ENCODE assay signal across 25 mouse cellular contexts in genomic region chr4:142342482-142343206, GRCm38 (mm10).
A peak's percentile ranks its signal among the peaks of the same experiment; 100 is the strongest.
DNase-seq lines count a peak whose midpoint lies in the region; ATAC-seq lines count a peak whose summit lies in the region.
"Had no signal": no experiment of that assay in that cellular context is flagged by ENCODE, and none has a peak within 500 bp of the region (broad histone marks: within the 10 kb centered on the region; RNA-seq: fewer than 3 reads in every experiment).

No protein-coding gene starts in this region.

- H3K9me3 ChIP-seq in hindbrain, embryonic 12.5 days (replicated peaks): no peaks in the 10 kb centered on the region
- no peaks in the 10 kb centered on the region for H3K9me3 ChIP-seq in hindbrain, embryonic 10.5 days
- no peaks in the 10 kb centered on the region for H3K9me3 ChIP-seq in neural tube, embryonic 13.5 days
- no peaks in the 10 kb centered on the region for H3K9me3 ChIP-seq in midbrain, embryonic 15.5 days
- no peaks in the 10 kb centered on the region for H3K9me3 ChIP-seq in neural tube, embryonic 15.5 days (replicated peaks)
- H3K9me3 ChIP-seq: embryonic facial prominence, embryonic 15.5 days; limb, embryonic 13.5 days; liver, embryonic 12.5 days; midbrain, embryonic 12.5 days; stomach, embryonic 15.5 days had no signal

- 61% methylated on average over 19 of the region's 19 CpGs for WGBS in hindbrain, embryonic 12.5 days
- 74% methylated on average over 19 of the region's 19 CpGs for WGBS in hindbrain, embryonic 10.5 days
- 52% methylated on average over 19 of the region's 19 CpGs for WGBS in neural tube, embryonic 13.5 days
- WGBS in midbrain, embryonic 15.5 days: 46% methylated on average over 19 of the region's 19 CpGs
- WGBS in neural tube, embryonic 15.5 days: 45% methylated on average over 19 of the region's 19 CpGs

- no peak overlapping the region; the same call in 1 of the 2 replicates for H3K27ac ChIP-seq in hindbrain, embryonic 12.5 days
- H3K27ac ChIP-seq in hindbrain, embryonic 10.5 days: no peak overlapping the region
- H3K27ac ChIP-seq in neural tube, embryonic 13.5 days (replicated peaks): no peak overlapping the region
- H3K27ac ChIP-seq in midbrain, embryonic 15.5 days: 0 out of 2 replicates have a peak overlapping the region, but pooled peaks have one; percentile 27
- H3K27ac ChIP-seq in neural tube, embryonic 15.5 days (replicated peaks): 0 out of 2 replicates have a peak overlapping the region, but pooled peaks have one; percentile 15
- H3K27ac ChIP-seq: embryonic facial prominence, embryonic 15.5 days; limb, embryonic 13.5 days; liver, embryonic 12.5 days; midbrain, embryonic 12.5 days; stomach, embryonic 15.5 days had no signal

- DNase-seq in hindbrain, embryonic 10.5 days (ENCODE audit: low spot score): no peak
- DNase-seq in neural tube, embryonic 10.5 days (ENCODE audit: extremely low spot score, low spot score): no peak
- DNase-seq: adrenal gland, adult 8-10 months; cerebellum, adult 2 months; cerebellum, postnatal 36 days; heart, postnatal 4 days; kidney, adult 9 months; kidney, postnatal 14 days; layer of hippocampus, postnatal 36 days; lung, adult 18-20 months; lung, postnatal 10 days; thymus, adult 2 months; thymus, postnatal 4 days had no signal

- no peak overlapping the region for H3K9ac ChIP-seq in hindbrain, embryonic 12.5 days
- no peak overlapping the region for H3K9ac ChIP-seq in neural tube, embryonic 13.5 days
- H3K9ac ChIP-seq in midbrain, embryonic 15.5 days: no peak overlapping the region
- H3K9ac ChIP-seq in neural tube, embryonic 15.5 days (replicated peaks): no peak overlapping the region
- H3K9ac ChIP-seq: embryonic facial prominence, embryonic 15.5 days; limb, embryonic 13.5 days; liver, embryonic 12.5 days; midbrain, embryonic 12.5 days; stomach, embryonic 15.5 days had no signal

- no peak overlapping the region for H3K4me3 ChIP-seq in hindbrain, embryonic 12.5 days
- H3K4me3 ChIP-seq in hindbrain, embryonic 10.5 days: no peak overlapping the region
- no peak overlapping the region for H3K4me3 ChIP-seq in neural tube, embryonic 13.5 days
- no peak overlapping the region for H3K4me3 ChIP-seq in midbrain, embryonic 15.5 days
- no peak overlapping the region for H3K4me3 ChIP-seq in neural tube, embryonic 15.5 days (replicated peaks)
- H3K4me3 ChIP-seq: embryonic facial prominence, embryonic 15.5 days; limb, embryonic 13.5 days; liver, embryonic 12.5 days; midbrain, embryonic 12.5 days; stomach, embryonic 15.5 days had no signal

- H3K4me1 ChIP-seq in hindbrain, embryonic 12.5 days: peaks cover 40% of the 10 kb centered on the region
- peaks cover 43% of the 10 kb centered on the region for H3K4me1 ChIP-seq in hindbrain, embryonic 10.5 days (replicated peaks)
- peaks cover 55% of the 10 kb centered on the region for H3K4me1 ChIP-seq in neural tube, embryonic 13.5 days (replicated peaks)
- H3K4me1 ChIP-seq in midbrain, embryonic 15.5 days: peaks cover 48% of the 10 kb centered on the region
- H3K4me1 ChIP-seq in neural tube, embryonic 15.5 days: peaks cover 46% of the 10 kb centered on the region
- H3K4me1 ChIP-seq: liver, embryonic 12.5 days; stomach, embryonic 15.5 days had no signal

- H3K4me2 ChIP-seq in hindbrain, embryonic 12.5 days (replicated peaks): no peak overlapping the region
- no peak overlapping the region for H3K4me2 ChIP-seq in neural tube, embryonic 13.5 days
- H3K4me2 ChIP-seq in midbrain, embryonic 15.5 days: no peak overlapping the region
- H3K4me2 ChIP-seq in neural tube, embryonic 15.5 days: no peak overlapping the region
- H3K4me2 ChIP-seq: embryonic facial prominence, embryonic 15.5 days; limb, embryonic 13.5 days; liver, embryonic 12.5 days; midbrain, embryonic 12.5 days; stomach, embryonic 15.5 days had no signal

- 0 out of 2 replicates have a peak, but pooled peaks have one; percentile 41 for ATAC-seq in hindbrain, embryonic 12.5 days (ENCODE audit: low FRiP score)
- peak; percentile 28; the same call in 1 of the 2 replicates for ATAC-seq in neural tube, embryonic 13.5 days (ENCODE audit: low read depth)
- peak; percentile 21 for ATAC-seq in midbrain, embryonic 15.5 days (replicated peaks)
- ATAC-seq in neural tube, embryonic 15.5 days (ENCODE audit: low FRiP score): peak; percentile 22; the same call in 1 of the 2 replicates
- ATAC-seq in CD4-positive, CD25-positive, alpha-beta regulatory T cell, adult 4 months: no peak
- ATAC-seq: activated CD4-positive, CD25-positive, alpha-beta regulatory T cell, adult 4 months; intestine, embryonic 16.5 days; liver, embryonic 12.5 days had no signal

- H3K36me3 ChIP-seq in hindbrain, embryonic 12.5 days: no peaks in the 10 kb centered on the region
- 0 out of 2 replicates have a peak, but pooled peaks cover 2% of the 10 kb centered on the region for H3K36me3 ChIP-seq in hindbrain, embryonic 10.5 days
- no peaks in the 10 kb centered on the region for H3K36me3 ChIP-seq in neural tube, embryonic 13.5 days
- no peaks in the 10 kb centered on the region for H3K36me3 ChIP-seq in midbrain, embryonic 15.5 days (replicated peaks)
- no peaks in the 10 kb centered on the region for H3K36me3 ChIP-seq in neural tube, embryonic 15.5 days
- H3K36me3 ChIP-seq: embryonic facial prominence, embryonic 15.5 days; limb, embryonic 13.5 days; liver, embryonic 12.5 days; midbrain, embryonic 12.5 days; stomach, embryonic 15.5 days had no signal

- H3K27me3 ChIP-seq in hindbrain, embryonic 12.5 days: no peaks in the 10 kb centered on the region
- no peaks in the 10 kb centered on the region for H3K27me3 ChIP-seq in hindbrain, embryonic 10.5 days (ENCODE audit: insufficient read depth, poor library complexity, severe bottlenecking)
- H3K27me3 ChIP-seq in neural tube, embryonic 13.5 days: no peaks in the 10 kb centered on the region
- H3K27me3 ChIP-seq in midbrain, embryonic 15.5 days (replicated peaks): no peaks in the 10 kb centered on the region
- no peaks in the 10 kb centered on the region for H3K27me3 ChIP-seq in neural tube, embryonic 15.5 days (replicated peaks)
- H3K27me3 ChIP-seq: embryonic facial prominence, embryonic 15.5 days; limb, embryonic 13.5 days; liver, embryonic 12.5 days; midbrain, embryonic 12.5 days; stomach, embryonic 15.5 days had no signal

Comparison
In these comparisons a context has a peak if more than half of its experiments do, and no peak if none do; other contexts are left out.
1. H3K27ac ChIP-seq: peak in midbrain, embryonic 15.5 days (single experiment) and neural tube, embryonic 15.5 days (single experiment); none in hindbrain, embryonic 12.5 days (single experiment), hindbrain, embryonic 10.5 days (single experiment) and neural tube, embryonic 13.5 days (single experiment).